Mouse (Mus musculus): ENCODE data around the gene Neurog1. TPM values are rescaled to one million over a fixed set of nuclear protein-coding genes. Genes with fewer than 3 reads are reported as not detected.

The Neurog1 gene
- total RNA-seq, 1 experiment from 2014 or later, result not detected

- ATAC-seq (replicated peaks; ENCODE audit: insufficient number of reproducible peaks, low FRiP score, low TSS enrichment, poor library complexity, severe bottlenecking), result no peak
Observed at GRCm38 (mm10) chr13:56259021-56259925, 7.3 kb upstream of the Neurog1 start.

GRCm38 (mm10) chr13:56258196-56259020 lies 6.4 kb upstream of the Neurog1 start:
- no peak for ATAC-seq (replicated peaks; ENCODE audit: insufficient number of reproducible peaks, low FRiP score, low TSS enrichment, poor library complexity, severe bottlenecking)

DNA sequence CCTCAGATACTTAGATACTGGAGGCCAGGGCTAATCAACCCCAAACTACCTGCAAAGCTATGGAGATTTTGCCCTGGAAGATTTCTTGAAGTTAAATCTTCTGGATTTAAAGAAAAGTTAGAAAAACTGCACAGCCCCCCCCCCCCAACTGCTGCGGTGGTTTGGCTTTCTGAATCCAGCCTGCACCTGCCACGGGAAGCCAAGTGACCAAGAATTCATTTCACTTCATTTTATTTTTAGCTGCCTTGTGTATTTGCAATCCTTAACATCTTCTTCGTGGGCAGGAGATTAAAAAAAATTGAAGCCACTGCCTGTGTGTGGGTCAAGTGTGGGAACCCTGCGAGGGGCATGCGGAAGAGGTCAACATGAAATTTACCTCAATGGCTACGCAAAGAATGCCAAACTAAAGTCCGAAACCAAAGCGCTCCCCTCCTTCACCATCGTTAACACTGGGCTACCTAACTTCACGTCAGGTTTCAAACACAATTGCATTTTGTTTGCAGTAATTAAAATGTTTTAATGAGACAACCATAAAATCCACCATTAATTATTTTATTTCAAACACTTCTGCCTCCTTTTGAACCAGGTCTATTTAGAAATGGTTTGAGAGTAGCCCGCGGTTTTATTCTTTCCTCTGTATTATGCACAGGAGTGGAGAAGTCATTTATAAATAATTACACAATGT lies 5.6 kb upstream of the Neurog1 start:
- ATAC-seq (replicated peaks; ENCODE audit: insufficient number of reproducible peaks, low FRiP score, low TSS enrichment, poor library complexity, severe bottlenecking), result no peak

DNA sequence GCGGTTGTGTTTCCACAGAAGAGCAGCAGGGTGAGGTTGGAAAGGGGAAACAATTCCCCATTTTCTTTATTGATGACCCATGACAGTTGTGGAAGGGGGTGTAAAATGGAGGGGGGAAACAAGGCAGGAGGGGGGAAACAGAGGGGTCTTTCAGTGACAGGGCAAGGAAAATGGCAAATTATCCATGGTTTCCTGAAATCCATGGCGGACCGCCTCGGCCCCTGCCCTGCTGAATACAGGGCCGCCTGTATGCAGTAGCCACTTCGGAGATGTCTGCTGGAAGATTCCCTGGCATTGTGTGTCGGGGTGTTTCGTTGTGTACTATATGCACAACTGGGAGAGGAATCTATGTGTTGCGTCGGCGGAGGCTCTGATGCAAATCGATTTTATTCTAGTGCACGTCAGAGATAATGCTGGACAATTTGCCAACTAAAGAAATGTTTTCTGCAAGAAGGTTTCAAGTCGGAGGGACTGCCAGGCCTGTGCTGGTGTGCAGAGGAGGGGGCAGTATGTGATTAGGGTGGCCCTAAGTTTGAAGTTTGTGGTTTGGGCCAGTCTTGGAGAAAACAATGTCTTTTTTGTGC lies 4.8 kb upstream of the Neurog1 start:
- no peak for ATAC-seq (replicated peaks; ENCODE audit: insufficient number of reproducible peaks, low FRiP score, low TSS enrichment, poor library complexity, severe bottlenecking)

DNA sequence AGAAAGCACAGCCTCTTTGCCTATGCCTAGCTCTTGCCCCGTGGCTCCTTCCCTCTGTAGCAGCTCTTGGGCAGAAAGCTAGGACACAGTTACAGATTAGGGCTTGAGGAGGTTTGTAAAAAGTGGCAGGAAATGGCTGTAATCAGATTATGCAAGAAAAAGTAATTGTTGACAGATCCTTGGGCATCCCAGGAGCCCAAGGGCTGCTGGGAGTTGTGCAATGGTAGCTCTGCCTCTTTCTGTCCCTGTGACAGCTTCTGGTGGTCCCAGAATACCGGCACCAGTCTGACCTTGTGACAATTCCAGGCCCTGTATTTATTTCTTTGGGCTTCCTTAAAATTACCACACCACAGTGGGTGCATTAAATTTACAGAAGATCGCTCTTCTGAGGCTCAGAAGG lies 1.4 kb upstream of the Neurog1 start:
- no peak for ATAC-seq (replicated peaks; ENCODE audit: insufficient number of reproducible peaks, low FRiP score, low TSS enrichment, poor library complexity, severe bottlenecking)

DNA sequence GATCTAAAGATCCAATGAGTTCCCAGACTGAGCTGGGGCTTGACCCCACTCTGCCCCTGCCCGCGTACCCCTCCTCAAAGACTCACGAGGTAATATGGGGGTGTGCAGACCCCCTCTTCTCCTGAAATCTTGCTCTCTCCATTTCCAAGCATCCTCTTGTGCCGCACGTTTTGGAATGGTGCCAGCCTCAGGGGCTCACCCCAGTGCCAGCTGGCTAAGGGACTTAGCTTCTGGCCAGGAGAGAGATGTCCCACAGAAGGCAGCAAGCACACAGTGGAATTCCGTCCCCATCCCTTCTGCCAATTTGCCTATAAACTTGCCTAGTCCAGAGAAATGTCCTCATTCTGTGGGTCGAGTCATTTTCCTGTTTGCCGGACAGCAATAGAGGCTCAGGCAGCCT lies 820 bp upstream of the Neurog1 start:
- ATAC-seq (replicated peaks; ENCODE audit: insufficient number of reproducible peaks, low FRiP score, low TSS enrichment, poor library complexity, severe bottlenecking), result no peak

GRCm38 (mm10) chr13:56251176-56251923 lies 613 bp downstream of the Neurog1 start:
- ATAC-seq (replicated peaks; ENCODE audit: insufficient number of reproducible peaks, low FRiP score, low TSS enrichment, poor library complexity, severe bottlenecking), result no peak

DNA sequence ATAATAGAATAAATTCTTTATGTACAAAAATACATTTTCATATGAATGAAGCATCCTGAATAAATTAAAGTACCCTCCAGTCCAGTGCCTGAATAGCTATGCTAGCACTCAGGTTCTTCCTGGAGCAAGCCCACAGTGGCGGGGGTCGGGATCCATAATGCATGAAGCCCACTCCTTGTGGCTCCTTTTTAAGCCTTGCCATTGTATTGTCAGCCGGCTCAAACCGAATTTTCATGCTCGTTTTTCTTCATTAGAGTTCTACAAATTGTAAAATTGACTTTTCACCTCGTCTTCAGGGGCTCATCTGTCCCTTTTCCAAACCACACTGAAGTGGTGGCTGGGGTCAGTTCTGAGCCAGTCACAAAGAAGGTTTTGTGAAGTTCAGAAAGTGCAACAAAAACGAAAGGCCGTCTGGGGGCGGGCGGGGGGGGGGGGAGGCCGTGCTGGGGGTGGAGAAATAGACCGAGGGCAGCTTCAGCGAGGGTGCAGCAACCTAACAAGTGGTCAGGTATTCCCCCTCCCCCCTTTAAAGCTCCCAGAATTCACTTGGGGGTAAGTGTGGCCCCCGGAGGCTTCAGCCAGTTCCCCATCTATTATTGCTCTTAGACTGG lies 1.3 kb downstream of the Neurog1 start:
- no peak for ATAC-seq (replicated peaks; ENCODE audit: insufficient number of reproducible peaks, low FRiP score, low TSS enrichment, poor library complexity, severe bottlenecking)

DNA sequence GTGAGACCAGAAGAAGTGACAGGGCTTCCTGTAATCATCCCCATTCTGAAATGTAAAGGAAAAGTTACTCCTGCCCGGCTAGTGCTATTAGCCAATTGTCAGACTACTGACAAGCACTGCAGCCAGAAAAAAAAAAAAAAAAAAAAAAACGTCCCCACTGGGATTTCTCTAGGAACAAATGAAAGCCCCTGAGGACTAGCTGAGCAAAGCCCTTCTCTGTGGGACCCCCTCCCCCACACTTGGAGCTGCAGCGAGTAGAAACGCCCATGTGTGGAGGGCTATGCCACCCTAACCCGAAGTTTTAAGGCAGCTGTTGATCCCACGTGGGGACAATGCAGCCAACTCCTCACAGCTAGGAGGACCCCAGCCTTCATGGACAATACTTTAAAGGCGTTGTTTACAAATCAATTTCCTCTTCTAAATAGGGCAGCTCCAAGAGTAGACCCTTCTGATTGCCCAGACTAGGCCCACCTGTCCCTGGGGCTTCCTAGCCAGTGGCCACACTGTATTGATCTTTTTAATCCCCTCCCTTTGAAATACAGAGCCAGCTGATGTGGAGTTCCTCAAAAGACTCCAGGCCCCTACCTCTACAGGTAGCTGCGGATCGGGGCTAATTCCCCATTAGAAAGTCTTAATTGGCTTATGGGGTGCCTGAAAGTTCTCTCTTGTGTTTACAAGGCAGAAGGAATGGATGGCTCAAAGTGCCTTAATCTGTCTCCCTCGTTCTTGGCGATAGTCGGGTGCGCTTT lies 2.2 kb downstream of the Neurog1 start:
- ATAC-seq (replicated peaks; ENCODE audit: insufficient number of reproducible peaks, low FRiP score, low TSS enrichment, poor library complexity, severe bottlenecking), result no peak

- no peak for ATAC-seq (replicated peaks; ENCODE audit: insufficient number of reproducible peaks, low FRiP score, low TSS enrichment, poor library complexity, severe bottlenecking)
Observed at GRCm38 (mm10) chr13:56243104-56243503, 8.9 kb downstream of the Neurog1 start.

- no peak for ATAC-seq (replicated peaks; ENCODE audit: insufficient number of reproducible peaks, low FRiP score, low TSS enrichment, poor library complexity, severe bottlenecking)
Observed at GRCm38 (mm10) chr13:56240012-56240770, 11.8 kb downstream of the Neurog1 start.

- ATAC-seq (replicated peaks; ENCODE audit: insufficient number of reproducible peaks, low FRiP score, low TSS enrichment, poor library complexity, severe bottlenecking), result no peak
Observed at GRCm38 (mm10) chr13:56237905-56238304, 14.1 kb downstream of the Neurog1 start.

- ATAC-seq (replicated peaks; ENCODE audit: insufficient number of reproducible peaks, low FRiP score, low TSS enrichment, poor library complexity, severe bottlenecking), result no peak
Observed at GRCm38 (mm10) chr13:56236194-56236593, 15.8 kb downstream of the Neurog1 start.

- ATAC-seq (replicated peaks; ENCODE audit: insufficient number of reproducible peaks, low FRiP score, low TSS enrichment, poor library complexity, severe bottlenecking), result no peak
Observed at GRCm38 (mm10) chr13:56228790-56229189, 23.2 kb downstream of the Neurog1 start.

- no peak for ATAC-seq (replicated peaks; ENCODE audit: insufficient number of reproducible peaks, low FRiP score, low TSS enrichment, poor library complexity, severe bottlenecking)
Observed at GRCm38 (mm10) chr13:56226175-56226954, 25.6 kb downstream of the Neurog1 start.

DNA sequence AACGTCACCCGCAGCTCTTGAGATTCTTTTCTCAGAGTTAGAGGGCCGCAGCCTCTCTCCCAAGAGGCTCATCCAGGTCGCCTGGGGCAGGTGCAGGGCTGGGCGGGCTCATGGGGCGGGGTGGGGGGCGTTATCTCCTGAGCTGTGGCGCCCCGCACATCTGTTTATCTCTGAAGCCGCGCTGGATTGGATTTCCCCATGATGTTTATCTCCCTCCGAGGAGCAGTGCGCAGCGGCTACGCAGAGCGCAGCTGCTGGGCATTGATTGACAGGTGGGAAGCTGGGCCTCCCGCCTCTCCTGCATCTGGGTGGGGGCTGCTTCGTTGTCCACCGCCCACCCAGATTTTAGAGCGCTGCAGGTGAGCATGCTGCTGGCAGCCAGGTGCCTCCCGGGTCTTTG lies 28.3 kb downstream of the Neurog1 start:
- no peak for ATAC-seq (replicated peaks; ENCODE audit: insufficient number of reproducible peaks, low FRiP score, low TSS enrichment, poor library complexity, severe bottlenecking)
